Mouse (Mus musculus) kidney, embryonic 16.5 days (tissue): ENCODE data around the gene Sdccag8. TPM values are rescaled to one million over a fixed set of nuclear protein-coding genes. Genes with fewer than 3 reads are reported as not detected.

Source experiments
- ATAC-seq: fragments of 200-750 bp; cut with Nextera tagmentation; 2 replicates; pipeline ENCODE4 v1.8.0; 2017; ENCODE audit warnings: moderate TSS enrichment; ENCODE audit not compliant: low FRiP score, low TSS enrichment
- H3K27ac ChIP-seq: fragments of 300-500 bp; sonication (generic); 2 replicates; pipeline ENCODE4 v1.5.1; 2014; ENCODE audit warnings: low read length
- H3K27me3 ChIP-seq: fragments of 300-500 bp; sonication (generic); 2 replicates; pipeline ENCODE4 v1.6.1; 2014; ENCODE audit warnings: low read length, control low read depth, mixed read lengths; ENCODE audit not compliant: insufficient read depth
- H3K36me3 ChIP-seq: fragments of 300-500 bp; sonication (generic); 2 replicates; pipeline ENCODE4 v1.6.1; 2014; ENCODE audit warnings: low read length, control low read depth, mixed read lengths; ENCODE audit not compliant: insufficient read depth
- H3K4me1 ChIP-seq: fragments of 300-500 bp; sonication (generic); 2 replicates; pipeline ENCODE4 v1.6.1; 2014; ENCODE audit warnings: low read length, control low read depth, mixed read lengths; ENCODE audit not compliant: insufficient read depth
- H3K4me2 ChIP-seq: fragments of 300-500 bp; sonication (generic); replicated peaks from 2 replicates; pipeline ENCODE4 v1.6.1; 2014; ENCODE audit warnings: low read depth, low read length
- H3K4me3 ChIP-seq: fragments of 300-500 bp; sonication (generic); 2 replicates; pipeline ENCODE4 v1.5.1; 2014; ENCODE audit warnings: mild to moderate bottlenecking, low read length
- H3K9ac ChIP-seq: fragments of 300-500 bp; sonication (generic); replicated peaks from 2 replicates; pipeline ENCODE4 v1.6.1; 2014; ENCODE audit warnings: low read length
- H3K9me3 ChIP-seq: fragments of 300-500 bp; sonication (generic); 2 replicates; pipeline ENCODE4 v1.6.1; 2016; ENCODE audit warnings: low read length, control low read depth
- WGBS: fragments of 180-500 bp; shearing (Covaris S2); extraction: QIAGEN DNeasy Blood & Tissue Kit; methylation state at CpG from one replicate; pipeline ENCODE4 v1.1.7; 2014; 5-methylcytosine and 5-hydroxymethylcytosine counted together
- polyA plus RNA-seq: library from polyadenylated mRNA; unstranded; fragments of >200 nt; fragmentation: Nextera tagmentation; extraction: Ambion mirVana; gene quantifications from 2 replicates; pipeline ENCODE4 v1.2.1, GENCODE M21; 2015

Sdccag8 gene
- polyA plus RNA-seq, 1 experiment from 2014 or later: 20.1 TPM

GRCm38 (mm10) chr1:176813292-176814035 is 996 bp upstream of the Sdccag8 start:
- Histone ChIP-seq H3K36me3 (no peaks in the 10 kb centered on the region), H3K4me1 (peaks cover 11% of the 10 kb centered on the region), H3K27me3 (no peaks in the 10 kb centered on the region), H3K9ac (peak overlapping the region; percentile 92), H3K27ac (peak overlapping the region; percentile 93), H3K9me3 (no peaks in the 10 kb centered on the region), H3K4me2 (peak overlapping the region; percentile 58), H3K4me3 (peak overlapping the region; percentile 90)
- under 1% methylated on average over 42 of the region's 75 CpGs for WGBS
- peak; percentile 57 for ATAC-seq

- Histone ChIP-seq H3K9me3 (no peaks in the 10 kb centered on the region), H3K27me3 (no peaks in the 10 kb centered on the region), H3K36me3 (no peaks in the 10 kb centered on the region), H3K4me3 (peak within 1 kb of the TSS; percentile 90), H3K9ac (peak within 1 kb of the TSS; percentile 92), H3K4me1 (peaks cover 11% of the 10 kb centered on the region), H3K27ac (peak within 1 kb of the TSS; percentile 93), H3K4me2 (peak within 1 kb of the TSS; percentile 58)
- peak; percentile 96 for ATAC-seq
- 0% methylated on average over 28 of the region's 28 CpGs for WGBS
These were observed 432 bp upstream of the Sdccag8 start, which contains the start of gene Cep170 for GRCm38 (mm10) chr1:176814036-176814420. Cep170 (minus strand) TSS chr1:176814067.

DNA sequence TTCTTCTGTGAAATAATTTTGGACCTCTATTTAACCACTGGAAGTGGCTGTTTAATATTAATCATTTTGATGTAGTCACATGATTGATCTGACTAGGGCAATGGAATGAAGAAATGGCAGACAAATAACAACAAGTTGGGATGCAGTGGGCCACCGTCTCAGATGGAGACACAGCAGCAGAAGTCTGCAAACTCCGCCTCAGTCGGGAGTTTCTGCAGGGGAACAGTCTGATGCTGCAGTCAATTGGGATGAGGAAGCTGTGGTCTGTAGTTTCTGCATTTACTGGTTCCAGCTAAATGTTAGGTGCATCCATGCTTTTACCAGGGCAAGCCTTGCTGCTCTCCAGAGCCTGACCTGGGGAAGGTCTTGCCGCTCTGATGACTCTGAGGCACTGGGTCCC is 2.3 kb downstream of the Sdccag8 start:
- Histone ChIP-seq H3K4me3 (no peak overlapping the region), H3K9me3 (no peaks in the 10 kb centered on the region), H3K27me3 (no peaks in the 10 kb centered on the region), H3K4me2 (no peak overlapping the region), H3K36me3 (no peaks in the 10 kb centered on the region), H3K27ac (no peak overlapping the region), H3K9ac (no peak overlapping the region), H3K4me1 (peaks cover 8% of the 10 kb centered on the region)
- 83% methylated on average over 4 of the region's 4 CpGs for WGBS
- ATAC-seq: no peak

- H3K4me3 ChIP-seq: no peak overlapping the region
- H3K9me3 ChIP-seq: no peaks in the 10 kb centered on the region
- WGBS: 60% methylated on average over 2 of the region's 2 CpGs
- no peaks in the 10 kb centered on the region for H3K27me3 ChIP-seq
- H3K4me2 ChIP-seq: no peak overlapping the region
- H3K9ac ChIP-seq: no peak overlapping the region
- H3K4me1 ChIP-seq: 0 out of 2 replicates have a peak, but pooled peaks cover 4% of the 10 kb centered on the region
- no peak overlapping the region for H3K27ac ChIP-seq
- H3K36me3 ChIP-seq: no peaks in the 10 kb centered on the region
- no peak for ATAC-seq
These were observed 3.7 kb downstream of the Sdccag8 start for GRCm38 (mm10) chr1:176818147-176818546.

DNA sequence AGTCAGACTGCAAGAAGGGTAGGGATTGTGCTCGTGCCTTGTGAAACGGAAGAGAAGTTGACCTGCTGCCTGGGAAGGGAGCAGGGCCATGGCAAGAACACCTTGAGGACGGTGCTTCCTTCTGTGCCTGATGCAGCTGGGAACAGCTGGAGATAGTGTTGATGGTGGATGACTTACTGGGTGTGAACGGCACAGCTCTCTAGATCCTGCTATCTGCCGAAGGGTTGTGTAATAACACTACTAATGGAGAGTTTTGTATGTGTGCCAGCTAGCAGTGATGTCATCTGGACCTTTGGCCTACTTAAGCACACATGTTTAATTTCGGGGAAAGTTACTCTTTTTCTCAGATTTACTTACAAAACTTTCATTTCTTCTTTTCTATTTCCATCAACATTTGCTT is 4.3 kb downstream of the Sdccag8 start:
- H3K9ac ChIP-seq: no peak overlapping the region
- 63% methylated on average over 6 of the region's 6 CpGs for WGBS
- no peaks in the 10 kb centered on the region for H3K27me3 ChIP-seq
- ATAC-seq: no peak
- no peak overlapping the region for H3K4me2 ChIP-seq
- H3K4me3 ChIP-seq: no peak overlapping the region
- H3K36me3 ChIP-seq: no peaks in the 10 kb centered on the region
- no peaks in the 10 kb centered on the region for H3K9me3 ChIP-seq
- H3K4me1 ChIP-seq: 0 out of 2 replicates have a peak, but pooled peaks cover 4% of the 10 kb centered on the region
- H3K27ac ChIP-seq: no peak overlapping the region

DNA sequence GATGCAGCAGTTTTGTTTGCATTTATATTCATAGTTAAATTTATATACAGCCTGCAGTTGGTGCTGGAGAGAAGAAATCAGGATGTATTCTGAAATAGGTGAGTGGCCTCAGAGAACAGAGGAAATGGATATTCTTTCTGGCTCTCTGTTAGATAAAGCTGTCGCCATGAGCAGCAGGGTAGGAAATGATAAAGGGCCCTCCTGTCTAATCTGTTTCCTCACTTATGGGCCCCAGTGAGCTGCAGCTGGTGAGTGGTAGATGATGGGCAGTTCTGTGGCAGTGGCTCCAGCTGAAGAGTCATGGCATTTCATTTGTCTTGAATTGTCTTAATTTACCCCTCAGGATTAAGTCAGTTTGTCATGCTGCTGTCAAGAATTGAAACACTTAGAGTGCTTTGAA is 7.5 kb downstream of the Sdccag8 start:
- Histone ChIP-seq H3K4me1 (no peaks in the 10 kb centered on the region), H3K27me3 (no peaks in the 10 kb centered on the region), H3K9ac (no peak overlapping the region), H3K9me3 (no peaks in the 10 kb centered on the region), H3K36me3 (no peaks in the 10 kb centered on the region), H3K4me2 (no peak overlapping the region), H3K27ac (no peak overlapping the region), H3K4me3 (no peak overlapping the region)
- WGBS: 37% methylated on average over 1 of the region's 1 CpGs
- ATAC-seq: no peak

GRCm38 (mm10) chr1:176822949-176823348 is 8.5 kb downstream of the Sdccag8 start:
- Histone ChIP-seq H3K9me3 (no peaks in the 10 kb centered on the region), H3K4me1 (no peaks in the 10 kb centered on the region), H3K4me3 (no peak overlapping the region), H3K27me3 (no peaks in the 10 kb centered on the region), H3K9ac (no peak overlapping the region), H3K27ac (no peak overlapping the region), H3K4me2 (no peak overlapping the region), H3K36me3 (no peaks in the 10 kb centered on the region)
- WGBS: 73% methylated on average over 4 of the region's 4 CpGs
- no peak for ATAC-seq

- no peak overlapping the region for H3K4me3 ChIP-seq
- H3K27me3 ChIP-seq: no peaks in the 10 kb centered on the region
- WGBS: 78% methylated on average over 8 of the region's 8 CpGs
- ATAC-seq: no peak
- no peaks in the 10 kb centered on the region for H3K4me1 ChIP-seq
- no peaks in the 10 kb centered on the region for H3K9me3 ChIP-seq
- H3K27ac ChIP-seq: no peak overlapping the region
- H3K9ac ChIP-seq: no peak overlapping the region
- H3K4me2 ChIP-seq: no peak overlapping the region
- no peaks in the 10 kb centered on the region for H3K36me3 ChIP-seq
These were observed 9.4 kb downstream of the Sdccag8 start for GRCm38 (mm10) chr1:176823889-176824288.

DNA sequence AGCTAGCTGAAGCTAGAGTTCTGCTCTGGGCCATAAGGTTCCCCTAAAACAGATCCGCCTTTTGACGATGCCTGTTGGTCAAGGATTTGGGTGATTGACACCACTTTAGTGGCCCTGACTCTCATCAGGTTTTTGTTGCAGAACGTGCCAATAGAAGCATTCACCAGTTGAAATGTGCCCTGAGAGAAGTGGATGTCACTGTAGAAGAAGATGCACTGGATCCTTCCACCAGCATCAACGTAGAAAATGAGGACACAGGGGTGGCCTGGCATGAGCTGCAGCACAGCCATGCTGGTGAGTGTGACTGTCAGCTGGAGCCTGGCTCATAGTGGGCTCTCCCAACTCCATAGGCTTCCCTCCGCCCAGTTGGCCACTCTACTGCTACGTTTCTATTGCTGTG is 10.2 kb downstream of the Sdccag8 start:
- H3K4me3 ChIP-seq: no peak overlapping the region
- ATAC-seq: no peak
- WGBS: 80% methylated on average over 6 of the region's 6 CpGs
- H3K36me3 ChIP-seq: no peaks in the 10 kb centered on the region
- H3K9ac ChIP-seq: no peak overlapping the region
- no peak overlapping the region for H3K27ac ChIP-seq
- no peaks in the 10 kb centered on the region for H3K4me1 ChIP-seq
- no peak overlapping the region for H3K4me2 ChIP-seq
- H3K27me3 ChIP-seq: no peaks in the 10 kb centered on the region
- H3K9me3 ChIP-seq: no peaks in the 10 kb centered on the region

- ATAC-seq: no peak
- Histone ChIP-seq H3K4me1 (no peaks in the 10 kb centered on the region), H3K36me3 (no peaks in the 10 kb centered on the region), H3K27me3 (no peaks in the 10 kb centered on the region), H3K9me3 (no peaks in the 10 kb centered on the region), H3K4me3 (no peak overlapping the region), H3K27ac (no peak overlapping the region), H3K4me2 (no peak overlapping the region), H3K9ac (no peak overlapping the region)
- WGBS: 90% methylated on average over 4 of the region's 4 CpGs
These were observed 10.6 kb downstream of the Sdccag8 start for GRCm38 (mm10) chr1:176825084-176825483.
